Mouse (Mus musculus) cerebellum, postnatal 10 days (tissue): ENCODE results near the gene Prdm2.

ENCODE experiments used
- DNase-seq, 2 experiments: peaks; one replicate each; pipeline ENCODE4 v3.0.0; 2021; ENCODE audit warnings: mixed read lengths in 2 of 2

Gene Prdm2

GRCm38 (mm10) chr4:143151267-143151666 is 61.5 kb downstream of the Prdm2 start:
- peak; percentile 65 to 67 for DNase-seq

GRCm38 (mm10) chr4:143147666-143148065 is 65.1 kb downstream of the Prdm2 start:
- DNase-seq, result no peak

- DNase-seq, result no peak
Measured at GRCm38 (mm10) chr4:143143615-143144014, 69.2 kb downstream of the Prdm2 start.

GRCm38 (mm10) chr4:143141645-143142259 is 71.0 kb downstream of the Prdm2 start:
- no peak for DNase-seq

- no peak for DNase-seq
Measured at GRCm38 (mm10) chr4:143140940-143141339, 71.9 kb downstream of the Prdm2 start.

- DNase-seq, result no peak
Measured at GRCm38 (mm10) chr4:143132433-143132832, 80.4 kb downstream of the Prdm2 start.

GRCm38 (mm10) chr4:143130441-143130840 is 82.4 kb downstream of the Prdm2 start:
- no peak for DNase-seq

- no peak for DNase-seq
Measured at GRCm38 (mm10) chr4:143129261-143129760, 83.5 kb downstream of the Prdm2 start.

- DNase-seq, result no peak
Measured at GRCm38 (mm10) chr4:143127171-143127570, 85.6 kb downstream of the Prdm2 start.

- peak in 1 of 2 experiments; percentile 44 for DNase-seq
Measured at GRCm38 (mm10) chr4:143126476-143126875, 86.3 kb downstream of the Prdm2 start.

- DNase-seq, result no peak
Measured at GRCm38 (mm10) chr4:143125290-143125689, 87.5 kb downstream of the Prdm2 start.

GRCm38 (mm10) chr4:143123043-143123442 is 89.8 kb downstream of the Prdm2 start:
- DNase-seq, result no peak

GRCm38 (mm10) chr4:143121174-143121573 is 91.6 kb downstream of the Prdm2 start:
- no peak for DNase-seq

- peak; percentile 91 to 93 for DNase-seq
Measured at GRCm38 (mm10) chr4:143120008-143120407, 92.8 kb downstream of the Prdm2 start.

- DNase-seq, result peak; percentile 70 to 79
Measured at GRCm38 (mm10) chr4:143118843-143119242, 94.0 kb downstream of the Prdm2 start.

GRCm38 (mm10) chr4:143115851-143116250 is 96.9 kb downstream of the Prdm2 start:
- no peak for DNase-seq

GRCm38 (mm10) chr4:143114232-143114979 is 98.4 kb downstream of the Prdm2 start:
- no peak for DNase-seq

- peak; percentile 79 to 82 for DNase-seq
Measured at GRCm38 (mm10) chr4:143112985-143113384, 99.8 kb downstream of the Prdm2 start.

- DNase-seq, result no peak
Measured at GRCm38 (mm10) chr4:143112439-143112838, 100.4 kb downstream of the Prdm2 start.

GRCm38 (mm10) chr4:143111872-143112271 is 100.9 kb downstream of the Prdm2 start:
- DNase-seq, result no peak

GRCm38 (mm10) chr4:143108552-143108951 is 104.2 kb downstream of the Prdm2 start:
- DNase-seq, result no peak

GRCm38 (mm10) chr4:143106971-143107370 is 105.8 kb downstream of the Prdm2 start:
- no peak for DNase-seq

- no peak for DNase-seq
Measured at GRCm38 (mm10) chr4:143106566-143106965, 106.2 kb downstream of the Prdm2 start.

- DNase-seq, result no peak
Measured at GRCm38 (mm10) chr4:143104739-143105138, 108.1 kb downstream of the Prdm2 start.
